Mouse (Mus musculus) cerebral cortex, adult 2 months (tissue): Measurements from ENCODE around the gene Ndufb10.

Source experiments
- WGBS: fragments of 180-500 bp; shearing (Covaris S2); methylation state at CpG from one replicate; pipeline ENCODE4 v1.1.7; 2018; 5-methylcytosine and 5-hydroxymethylcytosine counted together

The Ndufb10 gene

DNA sequence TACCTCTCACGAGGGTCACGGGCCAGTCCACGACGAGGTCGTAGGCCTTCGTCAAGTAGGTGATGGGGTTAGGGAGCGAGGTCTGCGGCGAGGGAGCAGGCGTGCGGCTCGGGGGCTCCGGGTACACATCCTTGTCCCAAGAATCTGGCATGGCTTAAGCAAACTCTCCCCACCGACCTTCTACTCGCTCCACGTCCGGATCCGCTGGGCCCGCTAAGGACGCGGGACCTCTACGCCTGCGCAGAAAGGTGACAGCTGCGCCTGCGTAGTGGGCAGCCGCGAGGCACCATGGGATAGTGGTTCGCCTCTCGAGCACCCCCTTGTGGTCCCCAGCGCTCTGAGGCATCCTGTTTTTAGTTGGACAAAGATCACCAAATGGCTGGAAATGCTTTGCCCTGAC lies at the start of gene Ndufb10:
Gene Ndufb10, minus strand, starts transcription at position 295 of the 400 bp plus-strand sequence.
- WGBS, result under 1% methylated on average over 30 of the region's 30 CpGs

DNA sequence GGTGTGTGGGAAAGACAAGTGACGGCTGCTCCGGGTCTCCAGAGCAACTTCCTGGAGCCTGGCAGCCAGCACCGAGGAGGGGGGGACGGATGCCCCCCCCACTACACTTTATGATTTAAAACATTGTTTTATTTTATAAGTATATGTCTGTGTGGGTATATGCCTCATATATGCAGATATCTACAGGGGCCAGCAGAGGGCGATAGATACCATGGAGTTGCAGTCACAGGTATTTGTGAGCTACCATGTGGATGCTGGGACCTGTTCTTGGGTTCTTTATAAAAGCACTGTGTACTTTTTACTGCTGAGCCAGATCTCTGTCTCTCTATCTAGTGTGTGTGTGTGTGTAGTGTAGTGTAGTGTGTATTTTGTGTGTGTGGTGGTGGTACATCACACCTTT lies 49.0 kb upstream of the Ndufb10 start:
- 82% methylated on average over 5 of the region's 5 CpGs for WGBS

DNA sequence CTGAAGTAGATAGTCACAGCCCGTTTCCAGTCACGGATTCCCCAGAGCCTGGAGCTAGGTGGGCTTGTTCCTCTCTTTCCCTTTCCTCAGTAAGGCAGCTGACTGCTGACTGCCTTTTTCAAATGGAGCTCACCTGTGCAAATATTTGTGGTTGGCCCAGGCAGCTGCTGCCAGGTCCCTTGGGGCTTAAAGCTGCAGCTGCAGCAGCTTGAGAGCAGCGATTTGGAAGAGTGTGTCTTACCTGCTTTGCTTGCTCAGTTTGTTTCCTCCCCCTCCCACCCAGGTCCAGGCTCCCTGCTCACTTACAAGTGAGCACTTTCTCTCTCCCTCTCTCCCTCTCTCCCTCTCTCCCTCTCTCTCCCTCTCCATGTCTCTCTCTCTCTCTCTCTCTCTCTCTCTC lies 44.9 kb upstream of the Ndufb10 start:
- WGBS, result 55% methylated on average over 3 of the region's 3 CpGs

DNA sequence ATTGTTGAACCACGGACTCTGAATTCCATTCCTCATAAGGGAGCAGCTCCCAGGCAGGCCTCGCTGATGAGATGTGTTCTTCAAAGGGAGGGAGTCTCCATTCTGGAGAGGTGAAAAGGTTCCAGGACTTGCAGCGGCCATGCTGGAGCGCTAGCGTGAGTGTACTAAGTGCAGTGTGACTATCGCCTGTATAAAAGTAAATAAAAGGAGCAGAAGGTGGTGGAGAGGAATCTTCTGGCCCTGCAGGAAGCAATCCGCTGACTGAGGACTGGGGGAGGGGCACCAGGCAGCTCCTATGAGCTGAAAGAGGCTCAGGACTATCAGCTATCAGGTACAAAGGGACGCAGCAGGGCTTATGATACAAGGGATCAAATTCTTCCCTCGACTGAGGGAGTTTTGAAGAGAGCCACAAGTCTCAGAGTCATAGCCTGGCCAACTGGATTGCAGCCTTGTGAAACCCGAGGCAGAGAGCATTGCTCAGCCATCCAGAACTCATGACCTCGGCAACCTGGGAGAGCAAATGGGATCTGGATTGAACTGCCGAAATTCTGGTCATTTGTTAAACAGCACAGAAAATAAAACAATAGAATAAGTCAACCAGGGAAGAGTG lies 42.1 kb upstream of the Ndufb10 start:
- 50% methylated on average over 12 of the region's 12 CpGs for WGBS

DNA sequence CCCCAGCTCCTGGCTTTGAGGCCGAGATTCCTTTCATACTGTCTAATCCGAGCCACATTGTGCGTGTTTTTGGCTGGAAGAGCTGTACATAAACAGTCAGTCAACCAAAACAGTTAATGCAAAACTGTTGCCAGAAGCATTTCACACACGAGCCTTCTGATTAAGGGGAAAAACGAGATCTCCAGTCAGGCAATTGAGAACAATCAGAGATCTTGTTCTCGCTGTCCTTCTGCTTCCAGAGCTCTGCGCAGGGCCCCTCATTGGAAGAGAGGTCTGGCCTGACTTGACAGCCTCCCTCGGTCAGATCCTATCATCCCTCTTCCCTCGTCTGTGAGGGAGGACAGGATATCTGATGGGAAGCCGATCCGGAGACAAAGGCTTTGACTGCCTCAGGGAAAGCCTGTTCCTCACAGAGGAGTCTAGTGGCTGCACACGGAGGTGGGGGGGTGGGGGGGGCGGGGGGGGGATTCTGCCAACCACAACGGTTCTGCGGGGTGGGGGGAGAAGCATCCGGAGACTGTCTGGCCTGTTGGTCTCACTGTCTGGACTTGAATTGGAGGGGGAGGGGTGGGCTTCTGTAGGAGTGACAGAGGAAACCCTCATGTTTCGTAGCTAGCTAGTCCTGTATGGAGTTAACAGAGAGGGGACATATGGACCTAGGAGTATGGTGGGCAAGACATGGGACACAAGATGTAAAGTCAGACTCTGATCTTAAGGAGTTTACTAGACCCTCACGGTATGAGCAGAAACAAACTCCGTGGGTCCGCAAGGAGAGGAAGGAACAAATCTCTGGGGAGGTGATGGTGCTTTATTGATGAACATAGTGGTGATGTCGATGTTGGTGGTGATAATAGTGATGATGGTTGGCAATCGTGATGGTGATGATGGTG lies 41.0 kb upstream of the Ndufb10 start:
- WGBS, result 50% methylated on average over 21 of the region's 22 CpGs

DNA sequence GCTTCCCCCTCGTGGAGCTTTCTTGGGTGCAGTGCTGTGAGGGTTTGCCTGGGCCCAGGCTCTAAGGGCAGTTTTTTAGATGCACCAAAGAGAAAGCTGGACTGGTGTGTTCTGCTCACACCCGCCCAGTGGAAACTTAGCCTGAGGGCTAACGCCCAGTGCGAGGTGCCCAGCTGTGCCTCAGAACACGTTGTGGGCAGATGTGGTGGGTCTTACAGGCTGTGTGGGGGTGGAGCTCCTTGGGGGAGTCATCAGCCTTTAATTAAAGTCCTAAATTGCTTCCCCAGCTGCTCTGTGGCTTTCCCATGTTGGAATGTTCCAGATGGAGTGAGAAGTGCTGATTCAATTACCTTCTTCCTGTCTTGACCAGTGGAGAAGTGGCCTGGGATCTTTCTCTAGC lies 36.8 kb upstream of the Ndufb10 start:
- 58% methylated on average over 5 of the region's 5 CpGs for WGBS

DNA sequence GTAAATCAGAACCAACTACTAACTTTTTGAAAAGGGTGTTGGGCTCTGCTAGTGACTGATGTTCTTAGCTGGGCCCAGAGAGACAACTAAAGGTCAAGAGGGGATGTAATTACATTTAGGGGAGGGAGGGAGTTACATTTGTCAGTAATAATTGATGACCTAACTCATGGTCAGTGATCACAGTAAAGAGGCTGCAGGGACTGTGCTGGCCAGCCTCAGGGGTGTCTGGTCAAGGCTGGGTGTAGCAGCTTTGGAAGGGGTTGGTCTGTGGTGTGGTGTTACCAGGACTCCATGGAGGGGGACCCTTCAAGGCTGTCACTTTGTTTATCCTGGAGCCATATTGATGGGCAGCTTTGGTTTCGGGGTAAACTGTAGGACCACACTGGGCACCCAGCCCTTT lies 33.1 kb upstream of the Ndufb10 start:
- 93% methylated on average over 1 of the region's 1 CpGs for WGBS

DNA sequence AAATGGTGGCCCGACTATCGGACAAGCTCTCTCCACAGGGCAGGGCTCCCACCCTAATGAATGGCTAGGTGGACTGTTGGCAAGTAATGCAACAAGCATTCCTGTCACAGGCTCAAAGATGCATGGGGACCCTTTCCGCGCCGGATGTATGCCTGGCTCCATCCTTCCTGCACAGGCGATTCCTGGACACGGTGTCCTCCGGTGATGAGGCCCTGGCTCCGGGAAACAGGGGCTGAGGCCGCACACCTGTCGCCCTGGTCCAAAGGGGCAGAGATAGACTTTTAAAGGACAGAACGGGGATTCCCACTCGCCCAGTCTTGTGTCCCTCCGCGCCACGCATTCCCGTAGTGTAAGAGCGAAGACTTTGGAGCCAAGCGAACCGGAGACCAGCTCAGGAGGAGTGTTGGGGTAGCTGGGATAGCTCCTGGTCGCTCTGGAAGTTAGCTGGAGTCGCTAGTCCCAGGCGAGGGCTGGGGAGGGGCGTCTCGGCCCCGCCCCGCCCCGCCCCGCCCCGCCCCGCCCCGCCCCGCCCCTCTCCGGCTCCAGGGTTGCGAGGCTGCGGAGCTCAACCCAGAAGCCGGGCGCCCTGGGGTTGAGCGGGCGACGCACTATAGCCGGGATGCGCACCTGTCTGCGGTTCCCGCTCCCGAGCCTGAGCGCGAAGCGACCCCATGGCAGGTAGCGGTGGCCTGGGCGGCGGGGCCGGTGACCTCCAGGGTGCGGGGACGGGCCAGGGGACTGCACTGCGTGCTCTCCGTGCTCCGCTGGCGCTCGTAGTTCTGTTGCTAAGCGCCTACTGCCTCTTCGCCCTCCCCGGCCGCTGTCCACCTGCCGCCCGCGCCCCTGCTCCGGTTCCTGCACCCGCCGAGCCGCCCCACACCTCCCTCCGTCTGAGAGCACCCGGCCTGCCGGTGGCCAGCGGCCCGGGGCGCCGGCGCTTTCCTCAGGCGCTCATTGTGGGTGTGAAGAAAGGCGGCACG lies 28.4 kb upstream of the Ndufb10 start, which contains the start of gene Hs3st6:
Gene Hs3st6, plus strand, starts transcription at position 574 of the 980 bp plus-strand sequence.
- 1% methylated on average over 78 of the region's 82 CpGs for WGBS

DNA sequence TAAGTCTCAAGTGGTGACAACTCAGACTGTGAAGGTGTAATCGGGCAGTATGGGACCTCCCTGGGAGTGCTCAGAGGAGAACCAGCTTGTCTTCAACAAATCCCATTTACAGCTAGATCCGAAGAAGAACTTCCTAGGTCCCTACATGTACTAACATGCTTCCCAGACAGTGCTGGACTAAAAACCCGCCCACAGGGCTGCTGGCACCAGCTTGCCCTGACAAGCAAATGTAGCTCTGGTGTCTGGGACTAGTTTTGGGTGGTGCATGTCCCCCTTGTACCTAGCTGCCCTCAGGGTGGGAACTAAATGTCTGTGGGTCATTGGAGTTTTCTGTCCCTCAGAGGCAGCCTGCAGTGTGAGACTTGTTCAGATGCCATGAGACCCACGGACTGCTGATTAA lies 27.2 kb upstream of the Ndufb10 start:
- WGBS, result 17% methylated on average over 4 of the region's 4 CpGs

DNA sequence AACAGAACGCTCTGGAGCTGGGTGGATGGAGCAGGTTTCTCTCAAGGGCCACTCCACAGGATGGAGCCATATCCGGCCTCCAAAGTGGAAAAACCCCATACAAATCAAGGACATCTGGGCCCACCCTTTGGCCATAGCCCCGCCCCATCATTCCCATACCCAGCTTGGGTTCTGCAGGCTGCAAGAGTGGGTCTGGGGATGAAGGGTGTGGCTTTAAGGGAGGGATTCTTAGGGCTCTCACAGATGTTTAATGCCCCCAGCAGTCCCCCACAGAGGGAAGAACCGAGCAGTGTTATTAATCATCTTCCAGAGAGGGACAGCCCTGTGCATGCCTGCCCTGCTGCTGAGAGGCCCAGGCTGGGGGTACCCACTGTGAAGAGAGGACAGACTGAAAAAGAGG lies 22.7 kb upstream of the Ndufb10 start:
- WGBS, result 78% methylated on average over 4 of the region's 4 CpGs

DNA sequence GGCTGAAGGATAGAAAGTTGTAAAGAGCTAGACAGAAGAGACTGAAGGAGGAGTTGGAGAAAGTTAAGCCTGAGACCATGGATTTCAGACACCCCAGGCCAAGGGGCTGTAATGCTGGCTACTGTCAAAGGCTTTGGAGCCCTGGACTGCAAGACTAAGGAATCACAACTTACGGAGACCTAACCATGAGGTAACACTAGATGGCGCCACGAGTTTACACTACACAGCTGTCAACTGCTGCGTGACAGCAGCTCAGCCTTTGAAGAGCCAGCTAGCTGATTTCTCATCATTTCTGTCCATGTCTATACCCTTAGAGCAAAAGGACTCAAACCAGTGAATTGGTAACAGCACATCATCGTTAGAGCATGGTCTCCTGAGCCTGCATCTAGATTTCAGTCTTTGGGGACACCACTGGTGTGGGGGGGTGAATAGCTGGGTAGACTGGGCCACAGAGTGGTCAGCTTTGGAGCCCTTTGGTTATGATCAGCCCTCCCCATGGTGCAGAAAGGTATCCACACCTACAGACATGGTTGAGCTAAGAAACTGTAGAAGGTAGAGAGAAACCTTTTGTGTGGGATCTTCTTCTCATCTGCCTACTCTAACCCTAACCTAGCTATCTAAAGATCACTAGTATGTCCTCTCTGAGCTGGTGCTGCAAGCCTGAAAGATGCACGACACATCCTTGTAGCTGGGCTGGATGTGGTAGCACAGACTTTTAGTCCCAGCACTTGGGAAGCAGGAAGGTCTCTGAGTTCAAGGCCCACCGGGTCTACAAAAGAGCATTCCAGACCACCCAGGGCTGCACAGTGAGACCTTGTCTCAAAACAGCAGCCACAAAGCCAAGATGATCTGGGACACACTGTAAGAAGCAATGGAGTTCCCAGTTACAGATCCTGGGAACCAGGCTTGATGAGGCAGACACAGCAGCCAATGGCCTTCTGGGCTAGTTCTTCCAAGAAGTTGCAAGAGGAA lies 21.5 kb upstream of the Ndufb10 start:
- 23% methylated on average over 7 of the region's 7 CpGs for WGBS

DNA sequence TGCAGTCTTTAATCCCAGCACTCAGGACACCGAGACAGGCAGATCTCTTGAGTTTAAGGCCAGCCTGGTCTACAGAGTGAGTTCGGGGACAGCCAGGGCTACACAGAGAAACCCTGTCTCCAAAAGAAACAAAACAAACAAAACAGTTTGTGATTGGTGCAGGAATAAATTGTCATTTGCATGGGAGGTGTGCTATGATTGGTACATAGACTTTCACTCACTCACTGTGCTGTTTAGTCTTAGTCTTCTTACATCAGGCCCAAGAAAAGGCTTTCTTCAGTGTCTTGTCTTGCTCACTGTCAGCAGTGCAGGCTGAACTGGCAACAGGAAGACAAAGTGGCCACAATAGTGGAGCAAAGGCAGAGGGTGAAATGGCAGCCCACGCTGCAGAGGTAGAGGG lies 20.1 kb upstream of the Ndufb10 start:
- 81% methylated on average over 3 of the region's 3 CpGs for WGBS

DNA sequence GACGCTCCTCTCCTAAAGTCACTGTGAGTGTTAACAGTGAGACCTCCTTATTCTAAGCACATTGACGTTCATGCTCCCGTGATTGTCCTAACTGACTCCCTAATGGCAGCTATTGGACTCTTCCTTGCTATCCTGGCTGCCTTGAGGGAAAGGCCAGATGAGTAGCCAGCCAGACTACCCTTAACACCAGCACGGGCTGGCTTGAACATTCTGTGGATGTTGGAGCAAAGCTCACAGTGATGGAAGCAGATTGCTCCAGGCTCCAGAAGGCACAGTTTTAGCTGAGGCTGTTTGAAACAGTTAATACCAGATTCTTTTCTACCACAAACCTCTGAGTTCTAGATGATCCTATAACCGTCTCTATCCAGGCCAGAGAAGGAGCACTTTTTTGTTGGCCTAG lies 19.6 kb upstream of the Ndufb10 start:
- WGBS, result 81% methylated on average over 5 of the region's 5 CpGs

DNA sequence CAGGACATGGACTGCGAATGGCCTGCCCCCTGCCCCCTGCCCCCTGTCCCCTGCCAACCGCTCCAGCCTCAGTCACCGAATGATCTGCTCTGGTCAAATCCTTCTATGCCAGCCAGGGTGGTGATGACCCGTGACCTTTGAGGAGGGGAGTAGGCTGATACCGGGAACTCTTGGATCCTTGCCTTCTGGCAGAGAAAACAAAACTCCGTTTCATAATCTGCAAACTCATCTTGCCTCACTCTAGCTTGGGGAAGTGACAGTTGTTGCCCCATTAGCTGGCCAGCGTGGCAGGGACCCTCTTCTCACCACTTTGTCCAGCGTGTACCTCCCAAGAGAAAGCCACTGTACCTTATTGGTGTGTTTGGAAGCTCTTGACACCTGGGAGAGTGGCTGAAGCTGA lies 18.0 kb upstream of the Ndufb10 start:
- WGBS, result 75% methylated on average over 8 of the region's 8 CpGs

DNA sequence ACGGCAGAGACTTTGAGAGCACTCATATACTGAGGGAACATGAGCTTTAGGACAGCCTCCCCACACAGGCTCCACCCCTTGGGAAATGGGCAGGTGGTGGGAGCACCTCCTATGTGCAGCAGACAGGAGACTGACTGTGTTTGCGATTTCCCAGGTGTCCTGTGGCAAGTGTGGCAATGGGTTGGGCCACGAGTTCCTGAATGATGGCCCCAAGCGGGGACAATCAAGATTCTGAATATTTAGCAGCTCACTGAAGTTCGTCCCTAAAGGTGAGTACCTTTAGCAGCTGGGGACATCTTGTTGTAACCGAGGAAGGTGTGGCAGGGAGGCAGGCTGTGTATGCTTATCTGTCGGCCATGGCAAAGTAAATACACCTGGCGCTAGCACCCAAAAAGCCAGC lies 15.6 kb upstream of the Ndufb10 start:
- 90% methylated on average over 8 of the region's 8 CpGs for WGBS

DNA sequence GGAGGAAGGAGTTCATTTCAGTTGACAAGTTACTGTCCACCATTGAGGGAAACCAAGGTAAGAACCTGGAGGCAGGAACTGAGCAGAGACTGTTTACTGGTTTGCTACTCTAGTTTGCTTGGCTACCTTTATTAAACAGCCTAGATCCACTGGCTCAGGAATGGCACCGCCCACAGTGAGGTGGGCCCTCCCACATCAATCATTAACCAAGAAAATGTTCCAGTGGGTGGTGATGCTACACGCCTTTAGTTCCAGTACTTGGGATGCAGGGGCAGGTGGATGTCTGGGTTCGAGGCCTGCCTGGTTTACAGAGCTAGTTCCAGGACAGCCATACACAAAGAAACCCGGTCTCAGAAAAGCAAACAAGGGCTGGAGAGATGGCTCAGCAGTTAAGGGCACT lies 14.0 kb upstream of the Ndufb10 start:
- 86% methylated on average over 4 of the region's 4 CpGs for WGBS

DNA sequence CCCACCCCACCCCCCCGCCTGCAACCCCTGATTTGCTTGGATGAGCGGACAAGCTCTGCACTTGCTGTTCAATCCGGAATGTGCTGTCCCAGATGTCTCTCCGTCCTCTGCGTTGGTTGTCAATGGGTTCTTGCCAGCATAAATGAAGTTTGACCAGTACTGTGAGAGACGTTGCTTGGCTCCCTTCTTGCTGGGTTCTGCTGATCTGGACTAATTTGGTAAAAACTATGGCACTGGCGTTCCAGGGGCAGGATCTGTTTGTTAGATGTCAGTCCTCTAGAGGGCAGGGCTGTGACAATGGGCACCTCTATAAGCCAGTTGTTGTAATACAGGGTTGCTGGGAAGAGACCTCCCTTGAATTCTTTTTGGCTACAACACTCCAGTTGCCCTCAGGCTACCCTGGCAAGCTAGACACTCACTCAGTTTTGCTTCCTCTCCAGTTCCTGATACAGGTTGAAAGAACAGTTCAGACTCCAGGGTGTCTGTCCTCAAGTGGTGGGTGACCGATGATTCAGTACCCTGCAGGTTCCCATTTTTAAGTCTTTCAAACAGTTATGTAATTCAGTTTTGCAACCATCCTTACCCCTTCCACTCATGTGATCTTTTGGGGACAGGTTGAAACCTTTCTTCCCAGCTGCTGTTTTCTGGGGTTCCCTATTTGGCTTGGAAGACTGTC lies 13.0 kb upstream of the Ndufb10 start:
- WGBS, result 18% methylated on average over 8 of the region's 8 CpGs

DNA sequence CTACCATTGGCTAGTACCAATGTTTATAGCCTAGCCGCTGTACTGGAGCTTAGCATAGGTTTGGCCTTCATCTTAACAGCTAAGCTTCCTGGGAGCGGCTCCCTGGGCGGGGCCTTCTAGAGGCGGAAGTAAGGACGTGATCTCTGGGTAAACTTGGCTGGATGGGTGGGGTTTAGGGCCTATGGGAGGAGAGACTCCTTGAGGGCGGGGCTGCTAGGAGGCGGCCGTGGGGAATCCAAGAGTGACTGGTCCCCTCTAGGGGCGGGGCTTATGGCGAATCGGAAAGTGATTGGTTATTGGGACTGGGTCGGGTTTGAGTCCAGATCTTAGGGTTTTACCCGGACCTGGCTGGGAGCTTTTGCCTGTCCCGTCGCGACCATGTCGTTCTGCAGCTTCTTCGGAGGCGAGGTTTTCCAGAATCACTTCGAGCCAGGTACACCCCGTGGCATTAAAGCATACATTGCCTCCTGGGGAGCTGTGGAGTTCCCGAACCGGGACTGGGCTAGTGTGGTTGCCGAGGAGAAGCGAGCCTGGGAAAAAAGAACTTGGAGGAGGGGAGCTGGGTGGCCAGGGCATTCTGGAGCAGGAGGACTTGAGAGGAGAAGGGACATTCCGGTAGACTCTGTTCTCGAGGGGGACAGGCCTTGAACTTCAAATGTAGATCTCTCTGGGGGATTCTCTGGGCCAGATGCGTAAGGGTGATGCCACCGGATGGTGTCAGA lies 12.2 kb upstream of the Ndufb10 start, which contains the start of gene Msrb1:
Gene Msrb1, plus strand, starts transcription at position 313 of the 722 bp plus-strand sequence.
- 1% methylated on average over 29 of the region's 29 CpGs for WGBS

DNA sequence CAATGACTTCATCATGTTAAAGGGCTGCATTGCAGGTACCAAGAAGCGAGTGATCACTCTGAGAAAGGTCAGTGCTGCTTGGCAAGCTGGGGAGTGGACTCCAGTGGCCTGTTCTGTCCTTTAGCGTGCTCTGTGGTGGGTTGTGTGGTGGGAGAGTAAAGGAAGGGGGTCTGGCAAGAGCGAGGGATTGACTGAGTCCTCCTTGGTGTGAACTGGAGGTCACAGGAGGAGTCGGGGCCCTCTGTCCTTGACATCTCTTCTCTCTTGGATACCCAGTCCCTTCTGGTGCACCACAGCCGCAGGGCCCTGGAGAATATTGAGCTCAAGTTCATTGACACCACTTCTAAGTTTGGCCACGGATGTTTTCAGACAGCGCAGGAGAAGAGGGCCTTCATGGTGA lies 11.2 kb upstream of the Ndufb10 start:
- WGBS, result 93% methylated on average over 7 of the region's 7 CpGs
